Mouse (Mus musculus): ENCODE results near the gene Sel1l.

Gene Sel1l

GRCm38 (mm10) chr12:91776342-91776741, 72.6 kb downstream of the Sel1l start:
- no peak for DNase-seq

DNA sequence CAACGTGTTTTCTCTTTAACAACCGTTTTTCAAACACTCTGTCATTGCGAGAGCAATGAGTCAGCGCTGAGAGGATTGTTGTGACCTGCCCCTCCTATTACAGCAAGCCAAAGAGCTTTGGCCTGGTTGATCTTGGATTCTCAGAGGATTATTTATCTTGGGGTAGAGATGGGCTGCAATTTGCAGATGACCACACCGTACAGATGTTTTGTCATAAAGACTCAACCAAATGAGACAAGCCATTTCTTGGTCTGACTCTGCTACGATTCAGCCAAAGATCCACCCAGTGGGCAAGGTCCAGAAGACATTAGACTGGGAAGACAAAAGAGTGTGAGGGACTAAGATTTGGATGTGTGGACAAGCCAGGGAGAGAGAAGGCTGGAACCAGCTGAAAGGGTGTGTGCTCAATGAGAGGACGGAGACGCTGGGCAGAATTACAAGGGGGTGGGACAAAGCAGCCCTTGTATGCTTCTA, 74.1 kb downstream of the Sel1l start:
- no peak for DNase-seq

- DNase-seq: no peak
These were observed 80.1 kb downstream of the Sel1l start for GRCm38 (mm10) chr12:91768871-91769270.

- no peak for DNase-seq
These were observed 80.8 kb downstream of the Sel1l start for GRCm38 (mm10) chr12:91768176-91768575.

DNA sequence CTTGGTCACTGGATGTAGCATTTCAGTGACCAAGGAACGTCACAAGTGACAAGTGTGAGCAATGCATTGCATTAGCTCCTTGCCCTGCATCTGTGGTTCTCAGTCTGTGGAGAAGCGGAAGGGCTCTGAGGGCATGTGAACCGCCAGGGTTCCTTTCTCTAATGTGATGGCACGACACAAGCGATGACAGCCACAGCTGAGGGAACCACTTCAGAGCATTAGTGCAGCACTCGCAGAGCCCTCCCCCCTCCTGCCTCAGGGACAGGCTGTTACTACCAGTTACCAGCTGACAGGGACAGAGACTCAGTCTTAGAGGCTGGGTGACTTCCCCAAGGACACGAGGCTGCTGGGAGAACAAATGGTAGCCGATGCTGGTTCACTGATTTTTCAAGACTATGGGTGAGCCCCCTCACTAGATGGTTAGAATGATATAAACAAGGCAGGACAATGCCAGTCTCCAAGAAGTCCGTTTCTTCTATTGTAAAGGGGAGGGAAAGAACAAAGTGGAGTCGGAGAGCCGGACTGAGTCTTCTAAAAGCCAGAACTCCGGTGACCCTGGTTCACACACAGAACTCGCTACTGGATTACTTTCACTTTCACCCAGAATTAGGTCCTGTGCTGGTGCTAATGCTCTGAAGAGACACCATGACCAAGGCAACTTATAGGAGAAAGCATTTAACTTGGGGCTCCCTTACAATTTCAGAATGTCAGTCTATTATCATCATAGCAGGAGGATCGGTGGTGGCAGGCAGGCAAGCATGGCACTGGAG, 82.4 kb downstream of the Sel1l start:
- peak in 1 of 2 experiments; percentile 44 for DNase-seq

GRCm38 (mm10) chr12:91765504-91765903, 83.5 kb downstream of the Sel1l start:
- DNase-seq: no peak

DNA sequence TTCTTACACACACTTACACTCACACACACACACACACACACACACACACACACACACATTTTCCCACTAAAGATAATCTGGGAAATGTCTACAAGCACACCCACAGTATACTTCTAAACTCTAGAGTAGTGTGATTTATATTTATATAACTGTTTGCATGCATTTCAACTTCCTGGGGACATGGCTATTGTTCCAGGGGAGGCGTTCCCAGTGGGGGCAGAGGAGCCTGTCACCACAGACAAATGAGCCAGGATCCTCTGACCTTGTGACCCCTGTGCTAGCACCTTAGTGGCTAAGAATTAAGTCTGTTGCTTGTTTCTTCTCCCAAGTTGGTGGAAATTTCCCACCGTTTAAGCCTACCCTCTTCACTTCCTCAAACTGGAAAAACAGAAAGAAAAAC, 83.9 kb downstream of the Sel1l start:
- DNase-seq: no peak

GRCm38 (mm10) chr12:91764471-91764870, 84.5 kb downstream of the Sel1l start:
- peak in 1 of 2 experiments; percentile 53 for DNase-seq

- DNase-seq: no peak
These were observed 89.1 kb downstream of the Sel1l start for GRCm38 (mm10) chr12:91759836-91760235.

GRCm38 (mm10) chr12:91757854-91758562, 90.9 kb downstream of the Sel1l start:
- no peak for DNase-seq

DNA sequence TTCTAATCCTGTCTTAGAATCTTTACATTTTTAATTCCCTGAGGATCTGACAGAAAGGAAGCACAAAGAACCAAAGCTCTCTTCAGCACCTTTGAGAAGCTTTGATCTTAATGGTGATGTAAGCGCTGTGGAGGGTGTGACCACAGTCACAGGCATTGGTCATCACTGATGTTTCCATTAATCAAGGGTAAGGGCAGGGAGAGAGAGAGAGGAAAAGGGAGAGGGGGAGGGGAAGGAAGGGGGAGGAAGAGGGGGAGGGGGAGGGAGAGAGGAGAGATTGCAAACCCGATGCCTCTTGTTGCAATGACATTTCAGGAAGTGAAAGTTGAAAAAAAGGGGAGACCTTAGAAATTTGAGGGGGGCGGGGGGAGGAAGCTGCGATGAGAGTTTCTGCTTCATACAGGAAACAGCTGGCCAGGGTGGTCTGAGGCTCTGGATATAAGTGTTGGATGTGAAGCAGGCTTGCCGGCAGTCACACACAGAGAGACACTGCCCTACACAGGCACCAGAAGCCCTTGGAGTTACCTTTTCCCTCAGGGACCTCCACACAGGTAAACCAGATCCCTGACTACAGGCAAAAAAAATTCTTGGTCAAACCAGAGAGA, 92.3 kb downstream of the Sel1l start:
- no peak for DNase-seq
